Mouse (Mus musculus): ENCODE measurements around the gene 2810459M11Rik. TPM values are rescaled to one million over a fixed set of nuclear protein-coding genes. Genes with fewer than 3 reads are reported as not detected.
A peak's percentile ranks its signal among the peaks of the same experiment; 100 is the strongest.
"Not testable (repeated sequence)": the region's sequence is repeated elsewhere in the genome, so short reads cannot be mapped to it uniquely, and the experiment has no call there.

The 2810459M11Rik gene
- not detected for total RNA-seq (2021)

GRCm38 (mm10) chr1:86045848-86046805 is at the start of gene 2810459M11Rik:
Gene 2810459M11Rik (plus strand): TSS chr1:86045863.
- peak; percentile 18 to 28 for DNase-seq
- intact Hi-C loops (cut with DNase I) = no loop called here

- DNase-seq = no peak
- intact Hi-C loops (cut with DNase I) = no loop called here
Measured at GRCm38 (mm10) chr1:85997221-85997620, 48.4 kb upstream of the 2810459M11Rik start.

GRCm38 (mm10) chr1:85998012-85998411 is 47.7 kb upstream of the 2810459M11Rik start:
- intact Hi-C loops (cut with DNase I) = no loop called here
- no peak for DNase-seq

- DNase-seq = no peak
- intact Hi-C loops (cut with DNase I) = no loop called here
Measured at GRCm38 (mm10) chr1:85999853-86000570, 45.7 kb upstream of the 2810459M11Rik start.

- intact Hi-C loops (cut with DNase I) = no loop called here
- no peak for DNase-seq
Measured at GRCm38 (mm10) chr1:86005540-86005939, 40.1 kb upstream of the 2810459M11Rik start.

GRCm38 (mm10) chr1:86006040-86006439 is 39.6 kb upstream of the 2810459M11Rik start:
- DNase-seq = no peak
- intact Hi-C loops (cut with DNase I) = no loop called here

GRCm38 (mm10) chr1:86007778-86008177 is 37.9 kb upstream of the 2810459M11Rik start:
- peak; percentile 82 to 90 for DNase-seq

GRCm38 (mm10) chr1:86015758-86016157 is 29.9 kb upstream of the 2810459M11Rik start:
- intact Hi-C loops (cut with DNase I); DNase-seq: not testable (repeated sequence)

More at GRCm38 (mm10) chr1:86007778-86008177, 37.9 kb upstream of the 2810459M11Rik start:
- intact Hi-C loops (cut with DNase I) = loop anchor here (1.0 kb wide), 2 partner anchors 72 to 154 kb away; no protein-coding TSS in a partner anchor

GRCm38 (mm10) chr1:86016516-86016915 is 29.1 kb upstream of the 2810459M11Rik start, which contains the start of gene Spata3:
Gene Spata3 (plus strand): TSS chr1:86016816.
- intact Hi-C loops (cut with DNase I) = no loop called here
- no peak for DNase-seq

GRCm38 (mm10) chr1:86018235-86019055 is 27.2 kb upstream of the 2810459M11Rik start:
- peak; percentile 20 to 23 for DNase-seq
- intact Hi-C loops (cut with DNase I) = no loop called here

- intact Hi-C loops (cut with DNase I) = no loop called here
- no peak for DNase-seq
Measured at GRCm38 (mm10) chr1:86021365-86021989, 24.2 kb upstream of the 2810459M11Rik start.

GRCm38 (mm10) chr1:86032273-86032987 is 13.2 kb upstream of the 2810459M11Rik start:
- DNase-seq = no peak
- intact Hi-C loops (cut with DNase I) = no loop called here

- peak; percentile 26 to 52 for DNase-seq
- intact Hi-C loops (cut with DNase I) = no loop called here
Measured at GRCm38 (mm10) chr1:86038191-86038951, 7.3 kb upstream of the 2810459M11Rik start.

- intact Hi-C loops (cut with DNase I) = no loop called here
- no peak for DNase-seq
Measured at GRCm38 (mm10) chr1:86040131-86040530, 5.5 kb upstream of the 2810459M11Rik start.

GRCm38 (mm10) chr1:86040817-86041216 is 4.8 kb upstream of the 2810459M11Rik start:
- DNase-seq = no peak
- intact Hi-C loops (cut with DNase I) = no loop called here

GRCm38 (mm10) chr1:86045056-86045455 is 607 bp upstream of the 2810459M11Rik start:
- intact Hi-C loops (cut with DNase I) = no loop called here

GRCm38 (mm10) chr1:86046833-86047563 is 1.3 kb downstream of the 2810459M11Rik start:
- no peak for DNase-seq
- intact Hi-C loops (cut with DNase I) = no loop called here

More at GRCm38 (mm10) chr1:86045056-86045455, 607 bp upstream of the 2810459M11Rik start:
- DNase-seq = no peak

- intact Hi-C loops (cut with DNase I) = no loop called here
- no peak for DNase-seq
Measured at GRCm38 (mm10) chr1:86048231-86048630, 2.6 kb downstream of the 2810459M11Rik start.

All from heart, postnatal 36 days (tissue).